Mouse (Mus musculus) ES-Bruce4 (cell line): ENCODE results near the gene Plxnb2. TPM values are rescaled to one million over a fixed set of nuclear protein-coding genes. Genes with fewer than 3 reads are reported as not detected.

ENCODE experiments used
- H3K27ac ChIP-seq: 2 replicates; pipeline ENCODE4 v1.5.1; 2012; ENCODE audit warnings: low read length, inconsistent platforms; ENCODE audit not compliant: insufficient read depth
- H3K27me3 ChIP-seq: 2 replicates; pipeline ENCODE4 v1.6.1; 2012; ENCODE audit warnings: mild to moderate bottlenecking, low read length, inconsistent platforms; ENCODE audit not compliant: control insufficient read depth, poor library complexity, insufficient read depth, severe bottlenecking
- H3K36me3 ChIP-seq: 2 replicates; pipeline ENCODE4 v1.6.1; 2012; ENCODE audit warnings: inconsistent platforms, mild to moderate bottlenecking, low read length, moderate library complexity; ENCODE audit not compliant: control insufficient read depth, poor library complexity, insufficient read depth, severe bottlenecking
- H3K4me1 ChIP-seq: one replicate; pipeline ENCODE4 v1.8.1; 2011; ENCODE audit warnings: low read length; ENCODE audit not compliant: control insufficient read depth, insufficient read depth
- H3K4me3 ChIP-seq: 2 replicates; pipeline ENCODE4 v1.5.1; 2011; ENCODE audit warnings: low read depth, mild to moderate bottlenecking, low read length
- H3K9ac ChIP-seq: 2 replicates; pipeline ENCODE4 v1.6.1; 2012; ENCODE audit warnings: low read depth, mild to moderate bottlenecking, inconsistent platforms; ENCODE audit not compliant: poor library complexity, severe bottlenecking
- H3K9me3 ChIP-seq: replicated peaks from 2 replicates; pipeline ENCODE4 v1.6.1; 2012; ENCODE audit warnings: mild to moderate bottlenecking, low read length, inconsistent platforms; ENCODE audit not compliant: control insufficient read depth, poor library complexity, insufficient read depth, severe bottlenecking
- CTCF ChIP-seq: IDR thresholded peaks from one replicate; pipeline ENCODE4 v1.8.1; 2011; ENCODE audit warnings: low read depth, low read length
- EP300 ChIP-seq: IDR thresholded peaks from 2 replicates; pipeline ENCODE4 v1.6.1; 2011; ENCODE audit warnings: low read depth, low read length; ENCODE audit not compliant: insufficient read depth
- POLR2A ChIP-seq: IDR thresholded peaks from one replicate; pipeline ENCODE4 v1.8.1; 2011; ENCODE audit warnings: low read length; ENCODE audit not compliant: insufficient read depth
- polyA plus RNA-seq: library from polyadenylated mRNA; stranded (reverse); fragments of >200 nt; gene quantifications from 2 replicates; pipeline ENCODE4 v1.2.4, GENCODE M21; 2011; ENCODE audit warnings: low read depth; ENCODE audit not compliant: missing spikeins, insufficient read depth, insufficient read length

Plxnb2 gene
- polyA plus RNA-seq, 1 experiment: 86.1 TPM

DNA sequence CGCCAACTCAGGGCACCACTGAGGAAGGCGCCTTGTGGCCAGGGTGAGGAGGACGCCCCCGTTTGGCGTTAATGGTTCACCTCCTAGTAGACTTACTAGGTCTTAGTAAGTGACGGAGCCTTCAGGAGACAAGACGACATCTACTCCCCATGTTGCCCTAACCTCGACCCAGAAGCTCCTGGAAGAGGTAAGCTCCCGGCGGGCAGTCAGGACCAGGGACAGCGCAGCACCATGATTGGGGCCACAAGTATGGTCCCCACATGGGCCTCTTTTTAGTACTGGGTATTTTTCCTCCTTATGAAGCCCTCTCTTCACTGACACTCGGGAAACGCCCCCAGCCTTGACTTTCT, 30.6 kb downstream of the Plxnb2 start:
- Histone ChIP-seq H3K4me3 (peak overlapping the region; percentile 53), H3K27ac (no peak overlapping the region), H3K27me3 (no peaks in the 10 kb centered on the region), H3K9me3 (no peaks in the 10 kb centered on the region), H3K9ac (peak overlapping the region; percentile 76), H3K4me1 (peaks cover 2% of the 10 kb centered on the region), H3K36me3 (0 out of 2 replicates have a peak, but pooled peaks cover 2% of the 10 kb centered on the region)
- TF ChIP-seq CTCF (no peak), POLR2A (no peak), EP300 (no peak)

DNA sequence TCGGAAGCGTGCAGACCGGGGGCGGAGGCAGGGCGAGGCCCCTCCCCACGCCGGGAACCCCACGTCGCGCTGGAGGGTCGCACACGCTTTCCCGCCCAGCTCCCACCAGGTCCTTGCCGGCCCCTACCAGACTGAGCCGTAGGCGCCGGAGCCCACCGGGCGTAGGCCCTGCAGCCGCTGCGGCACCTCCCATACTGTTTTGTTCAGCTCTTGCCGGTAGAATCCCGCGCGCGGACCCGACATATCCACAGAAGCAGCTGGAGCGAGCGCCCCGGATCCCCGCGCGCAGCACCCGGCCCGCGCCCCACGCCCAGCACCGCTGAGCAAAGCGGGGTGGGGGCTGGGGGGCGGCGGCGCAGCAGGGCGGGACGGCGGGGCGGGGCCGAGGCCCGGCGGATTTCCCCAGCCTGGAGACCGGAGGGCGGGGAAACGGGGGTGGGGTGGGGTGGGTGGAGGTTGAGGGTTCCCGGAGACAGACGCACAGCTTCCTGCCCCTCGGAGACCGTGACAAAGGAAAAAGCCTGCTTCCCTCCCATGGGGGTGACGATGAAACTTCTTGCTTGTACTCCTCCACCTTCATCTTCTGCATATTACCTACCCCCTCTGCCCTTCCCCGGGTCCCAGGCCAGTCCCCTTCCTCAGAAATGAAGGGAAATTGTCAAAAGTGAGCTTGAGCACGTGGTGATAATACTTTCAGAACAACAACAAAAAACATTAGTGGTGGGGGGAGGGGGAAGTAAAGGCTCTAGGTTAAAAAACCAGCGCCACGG, 31.1 kb downstream of the Plxnb2 start, which contains the start of gene Mapk11:
Mapk11 (minus strand) TSS at position 358 of the 770 bp plus-strand sequence.
- Histone ChIP-seq H3K9me3 (no peaks in the 10 kb centered on the region), H3K36me3 (no peaks in the 10 kb centered on the region), H3K27me3 (no peaks in the 10 kb centered on the region), H3K27ac (no peak within 1 kb of the TSS), H3K4me3 (peak within 1 kb of the TSS; percentile 70), H3K9ac (peak within 1 kb of the TSS; percentile 76), H3K4me1 (peaks cover 2% of the 10 kb centered on the region)
- TF ChIP-seq CTCF: no peak
- TF ChIP-seq EP300: no peak
- TF ChIP-seq POLR2A: no peak

DNA sequence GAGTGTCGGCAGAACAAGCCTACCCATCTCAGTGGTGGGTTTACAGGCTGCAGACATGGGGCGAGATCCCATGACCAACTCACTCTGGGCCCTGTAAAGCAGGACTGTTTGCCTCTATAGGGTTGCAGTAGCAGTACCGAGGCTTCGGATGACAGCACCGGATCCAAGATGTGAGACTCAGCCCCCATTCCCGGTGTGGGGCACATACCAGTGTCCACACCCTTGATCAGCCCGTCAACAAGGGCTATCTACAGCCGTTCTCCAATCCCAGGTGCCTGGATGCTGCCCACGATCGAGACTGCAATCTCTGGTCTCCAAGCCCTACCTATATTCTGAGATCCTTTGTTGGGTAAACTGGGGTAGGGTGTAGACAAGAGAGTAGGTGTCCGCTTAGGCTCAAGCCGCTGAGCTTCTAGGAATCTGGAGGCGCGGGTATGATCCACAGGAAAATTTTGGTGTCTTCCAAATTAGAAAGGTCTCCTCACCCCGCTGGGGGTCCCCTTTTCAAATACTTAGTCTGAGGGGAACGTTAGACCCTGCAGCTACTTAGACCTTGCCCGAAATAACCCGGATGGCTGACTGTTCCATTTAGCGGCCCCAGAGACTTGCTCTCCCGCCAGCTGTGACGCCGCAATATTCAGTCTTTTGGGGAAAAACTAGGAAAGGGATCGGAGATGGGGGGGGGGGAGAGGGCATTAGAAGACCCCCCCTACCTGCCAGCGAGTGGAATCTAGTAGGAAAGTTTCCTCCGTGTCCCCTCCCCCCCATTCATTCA, 31.9 kb downstream of the Plxnb2 start:
- Histone ChIP-seq H3K4me1 (peaks cover 2% of the 10 kb centered on the region), H3K27me3 (no peaks in the 10 kb centered on the region), H3K9me3 (no peaks in the 10 kb centered on the region), H3K27ac (no peak overlapping the region), H3K36me3 (no peaks in the 10 kb centered on the region), H3K4me3 (peak overlapping the region; percentile 70), H3K9ac (peak overlapping the region; percentile 76)
- TF ChIP-seq EP300 (no peak), POLR2A (no peak), CTCF (no peak)

DNA sequence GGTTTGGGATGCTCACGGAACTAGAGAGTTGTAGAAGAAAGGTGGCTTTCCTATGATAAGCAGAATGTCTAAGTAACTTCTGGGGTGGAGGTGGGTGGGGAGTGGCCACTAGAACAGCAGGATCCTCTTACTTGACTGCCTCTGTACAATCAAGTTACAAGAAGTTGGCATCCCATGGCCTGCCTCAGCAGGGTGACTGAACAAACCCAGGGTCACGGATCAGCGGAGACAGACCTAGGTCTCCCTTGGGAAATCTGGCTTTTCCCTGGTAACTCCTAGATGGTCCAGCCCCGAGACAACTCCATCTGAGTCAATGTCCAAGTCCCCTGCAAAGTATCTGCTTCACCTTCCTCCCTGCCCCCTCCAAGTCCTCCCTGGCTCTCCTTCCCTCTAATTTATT, 32.7 kb downstream of the Plxnb2 start:
- Histone ChIP-seq H3K4me1 (peaks cover 2% of the 10 kb centered on the region), H3K36me3 (no peaks in the 10 kb centered on the region), H3K4me3 (no peak overlapping the region), H3K9ac (no peak overlapping the region), H3K9me3 (no peaks in the 10 kb centered on the region), H3K27me3 (no peaks in the 10 kb centered on the region), H3K27ac (no peak overlapping the region)
- TF ChIP-seq EP300: no peak

DNA sequence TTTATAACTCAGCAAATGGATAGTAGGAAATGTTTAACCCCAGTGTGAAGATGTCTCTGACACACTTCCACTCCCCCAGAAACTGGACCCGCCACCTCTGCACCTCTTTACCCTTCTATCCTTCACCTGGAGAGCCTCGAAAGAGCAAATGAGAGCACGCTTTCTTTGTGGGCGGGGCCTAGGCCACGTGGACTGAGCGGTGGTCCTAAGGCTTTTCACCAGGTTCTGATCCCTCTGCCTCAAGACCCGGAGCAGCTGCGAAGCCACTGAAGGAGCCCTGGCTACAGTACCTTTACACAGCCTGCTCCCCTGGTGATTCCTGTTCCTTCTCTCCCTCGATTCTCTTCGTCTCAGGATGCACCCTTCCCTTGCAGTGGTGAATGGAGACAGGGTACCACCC, 33.1 kb downstream of the Plxnb2 start:
- no peak overlapping the region for H3K4me3 ChIP-seq
- H3K9ac ChIP-seq: no peak overlapping the region
- TF ChIP-seq CTCF (no peak), POLR2A (no peak), EP300 (no peak)
- H3K36me3 ChIP-seq: no peaks in the 10 kb centered on the region
- H3K9me3 ChIP-seq: no peaks in the 10 kb centered on the region
- no peak overlapping the region for H3K27ac ChIP-seq
- peaks cover 2% of the 10 kb centered on the region for H3K4me1 ChIP-seq
- no peaks in the 10 kb centered on the region for H3K27me3 ChIP-seq

DNA sequence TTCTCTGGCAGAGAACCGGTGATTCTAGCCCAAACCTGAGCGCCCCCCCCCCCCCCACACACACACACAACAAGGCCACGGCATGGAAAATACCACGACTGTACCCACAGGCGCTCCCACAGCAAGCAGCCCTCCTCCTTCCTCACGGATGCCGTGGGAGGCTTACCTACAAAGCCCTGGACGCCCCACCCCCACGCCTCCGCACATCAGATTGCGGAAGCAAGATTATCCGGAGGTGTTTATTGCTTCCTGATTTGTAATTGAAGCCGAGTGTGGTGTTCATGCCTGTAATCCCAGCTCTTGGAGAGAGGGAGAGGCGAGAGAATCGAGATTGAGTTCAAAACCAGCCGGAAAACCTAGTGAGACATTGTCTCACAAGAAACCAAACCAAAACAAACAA, 33.6 kb downstream of the Plxnb2 start:
- no peak overlapping the region for H3K27ac ChIP-seq
- no peaks in the 10 kb centered on the region for H3K36me3 ChIP-seq
- TF ChIP-seq EP300 (no peak), CTCF (no peak), POLR2A (no peak)
- H3K27me3 ChIP-seq: no peaks in the 10 kb centered on the region
- H3K9me3 ChIP-seq: no peaks in the 10 kb centered on the region
- peak overlapping the region; percentile 60 for H3K4me3 ChIP-seq
- peaks cover 2% of the 10 kb centered on the region for H3K4me1 ChIP-seq
- H3K9ac ChIP-seq: peak overlapping the region; percentile 6; the same call in 1 of the 2 replicates
